7 mouse cellular contexts compared by ENCODE assay signal in genomic region chr11:96830539-96831216, GRCm38 (mm10). TPM values are rescaled to one million over a fixed set of nuclear protein-coding genes. Genes with fewer than 3 reads are reported as not detected.
DNase-seq lines count a peak whose midpoint lies in the region; ATAC-seq and TF ChIP-seq lines count a peak whose summit lies in the region.

No protein-coding gene starts in this region.

- H3K36me3 ChIP-seq in lung, postnatal 0 days (ENCODE audit: insufficient read depth, low read length) = 0 out of 2 replicates have a peak, but pooled peaks cover 5% of the 10 kb centered on the region
- H3K36me3 ChIP-seq in forebrain, embryonic 10.5 days (replicated peaks) = peaks cover 25% of the 10 kb centered on the region
- H3K36me3 ChIP-seq in limb, embryonic 12.5 days = peaks cover 22% of the 10 kb centered on the region
- peaks cover 8% of the 10 kb centered on the region for H3K36me3 ChIP-seq in stomach, embryonic 14.5 days (ENCODE audit: control insufficient read depth, insufficient read depth, low read length)

- peak overlapping the region; percentile 32 for H3K9ac ChIP-seq in lung, postnatal 0 days (replicated peaks; ENCODE audit: low read depth)
- peak overlapping the region; percentile 69 for H3K9ac ChIP-seq in limb, embryonic 12.5 days (replicated peaks)
- peak overlapping the region; percentile 41 for H3K9ac ChIP-seq in stomach, embryonic 14.5 days (replicated peaks; ENCODE audit: low read depth, low read length)

- peaks cover 26% of the 10 kb centered on the region for H3K4me1 ChIP-seq in lung, postnatal 0 days (ENCODE audit: insufficient read depth, low read depth, low read length)
- peaks cover 46% of the 10 kb centered on the region for H3K4me1 ChIP-seq in forebrain, embryonic 10.5 days
- peaks cover 36% of the 10 kb centered on the region for H3K4me1 ChIP-seq in limb, embryonic 12.5 days (replicated peaks)
- H3K4me1 ChIP-seq in stomach, embryonic 14.5 days (ENCODE audit: control insufficient read depth, insufficient read depth, low read length) = peaks cover 35% of the 10 kb centered on the region

- WGBS in lung, postnatal 0 days = 16% methylated on average over 13 of the region's 13 CpGs
- WGBS in forebrain, embryonic 10.5 days = 24% methylated on average over 13 of the region's 13 CpGs
- WGBS in limb, embryonic 12.5 days = 22% methylated on average over 13 of the region's 13 CpGs
- 19% methylated on average over 13 of the region's 13 CpGs for WGBS in stomach, embryonic 14.5 days

- peak overlapping the region; percentile 57 for H3K4me2 ChIP-seq in lung, postnatal 0 days (replicated peaks; ENCODE audit: low read depth, low read length)
- H3K4me2 ChIP-seq in limb, embryonic 12.5 days = peak overlapping the region; percentile 61
- peak overlapping the region; percentile 39 for H3K4me2 ChIP-seq in stomach, embryonic 14.5 days (replicated peaks; ENCODE audit: low read depth, low read length)

- H3K27ac ChIP-seq in lung, postnatal 0 days (ENCODE audit: low read length) = peak overlapping the region; percentile 84
- peak overlapping the region; percentile 97 for H3K27ac ChIP-seq in forebrain, embryonic 10.5 days
- peak overlapping the region; percentile 91 for H3K27ac ChIP-seq in limb, embryonic 12.5 days
- H3K27ac ChIP-seq in stomach, embryonic 14.5 days (ENCODE audit: low read length) = peak overlapping the region; percentile 88

- no peak for DNase-seq in lung, postnatal 0 days (ENCODE audit: low spot score)
- DNase-seq in lung, postnatal 25 days (ENCODE audit: low spot score) = no peak
- DNase-seq in forebrain, embryonic 10.5 days (ENCODE audit: extremely low spot score, low spot score) = no peak
- no peak for DNase-seq in frontal cortex, postnatal 14 days (ENCODE audit: low spot score in 2 of 2)
- no peak for DNase-seq in ovary, postnatal 10 days (ENCODE audit: low spot score)

- peak overlapping the region; percentile 81 for H3K4me3 ChIP-seq in lung, postnatal 0 days (ENCODE audit: low read depth, low read length)
- H3K4me3 ChIP-seq in forebrain, embryonic 10.5 days = peak overlapping the region; percentile 80
- peak overlapping the region; percentile 79 for H3K4me3 ChIP-seq in limb, embryonic 12.5 days (replicated peaks)
- H3K4me3 ChIP-seq in stomach, embryonic 14.5 days (ENCODE audit: low read depth, low read length) = peak overlapping the region; percentile 84

- TF ChIP-seq EP300 in lung, postnatal 0 days (IDR thresholded peaks at IDR 0.05) = no peak

- TF ChIP-seq CTCF in lung, postnatal 0 days (IDR thresholded peaks at IDR 0.05) = no peak

- ATAC-seq in lung, postnatal 0 days = no peak
- no peak for ATAC-seq in limb, embryonic 12.5 days (ENCODE audit: insufficient number of reproducible peaks, insufficient read depth, low FRiP score, low TSS enrichment, low read depth)
- ATAC-seq in stomach, embryonic 14.5 days (ENCODE audit: insufficient number of reproducible peaks, insufficient read depth, low FRiP score, low read depth) = no peak

- no peaks in the 10 kb centered on the region for H3K27me3 ChIP-seq in lung, postnatal 0 days (replicated peaks; ENCODE audit: insufficient read depth, low read length)
- H3K27me3 ChIP-seq in forebrain, embryonic 10.5 days (ENCODE audit: poor library complexity, severe bottlenecking) = no peaks in the 10 kb centered on the region
- no peaks in the 10 kb centered on the region for H3K27me3 ChIP-seq in limb, embryonic 12.5 days
- no peaks in the 10 kb centered on the region for H3K27me3 ChIP-seq in stomach, embryonic 14.5 days (ENCODE audit: control insufficient read depth, insufficient read depth, low read length)

- no peaks in the 10 kb centered on the region for H3K9me3 ChIP-seq in lung, postnatal 0 days (ENCODE audit: low read length)
- H3K9me3 ChIP-seq in forebrain, embryonic 10.5 days = no peaks in the 10 kb centered on the region
- H3K9me3 ChIP-seq in limb, embryonic 12.5 days = no peaks in the 10 kb centered on the region
- no peaks in the 10 kb centered on the region for H3K9me3 ChIP-seq in stomach, embryonic 14.5 days (ENCODE audit: control insufficient read depth, low read depth, low read length)

RNA-seq across cellular contexts. Expression of gene Nfe2l1, which starts 0.9 kb away (rescaled TPM):
- 51.8 and 54.5 TPM in 2 replicates for polyA plus RNA-seq in lung, postnatal 0 days (2015; fragmentation: Nextera tagmentation; extraction: Ambion mirVana)
- polyA plus RNA-seq in forebrain, embryonic 10.5 days (2016; fragmentation: Nextera tagmentation; extraction: Ambion mirVana) = 64.7 and 66.0 TPM in 2 replicates
- polyA plus RNA-seq in limb, embryonic 12.5 days (2016; fragmentation: Nextera tagmentation; extraction: Ambion mirVana) = 66.3 and 70.1 TPM in 2 replicates
- 30.4 and 36.4 TPM in 2 replicates for polyA plus RNA-seq in stomach, embryonic 14.5 days (2014; fragmentation: Nextera tagmentation; extraction: Ambion mirVana)

RNA-seq across cellular contexts. Expression of gene Copz2, which starts 19.0 kb away (rescaled TPM):
- 105 and 110 TPM in 2 replicates for polyA plus RNA-seq in lung, postnatal 0 days (2015; fragmentation: Nextera tagmentation; extraction: Ambion mirVana)
- polyA plus RNA-seq in forebrain, embryonic 10.5 days (2016; fragmentation: Nextera tagmentation; extraction: Ambion mirVana) = 25.1 and 25.6 TPM in 2 replicates
- 78.1 and 88.3 TPM in 2 replicates for polyA plus RNA-seq in limb, embryonic 12.5 days (2016; fragmentation: Nextera tagmentation; extraction: Ambion mirVana)
- polyA plus RNA-seq in stomach, embryonic 14.5 days (2014; fragmentation: Nextera tagmentation; extraction: Ambion mirVana) = 136 and 141 TPM in 2 replicates

RNA-seq across cellular contexts. Expression of gene Cbx1, which starts 41.8 kb away (rescaled TPM):
- 48.6 and 54.0 TPM in 2 replicates for polyA plus RNA-seq in lung, postnatal 0 days (2015; fragmentation: Nextera tagmentation; extraction: Ambion mirVana)
- polyA plus RNA-seq in forebrain, embryonic 10.5 days (2016; fragmentation: Nextera tagmentation; extraction: Ambion mirVana) = 188 and 202 TPM in 2 replicates
- polyA plus RNA-seq in limb, embryonic 12.5 days (2016; fragmentation: Nextera tagmentation; extraction: Ambion mirVana) = 184 and 189 TPM in 2 replicates
- 100 and 105 TPM in 2 replicates for polyA plus RNA-seq in stomach, embryonic 14.5 days (2014; fragmentation: Nextera tagmentation; extraction: Ambion mirVana)

RNA-seq across cellular contexts. Expression of gene Snx11, which starts 53.3 kb away (rescaled TPM):
- polyA plus RNA-seq in lung, postnatal 0 days (2015; fragmentation: Nextera tagmentation; extraction: Ambion mirVana) = 18.4 and 18.7 TPM in 2 replicates
- polyA plus RNA-seq in forebrain, embryonic 10.5 days (2016; fragmentation: Nextera tagmentation; extraction: Ambion mirVana) = 25.7 and 27.5 TPM in 2 replicates
- 21.1 and 21.2 TPM in 2 replicates for polyA plus RNA-seq in limb, embryonic 12.5 days (2016; fragmentation: Nextera tagmentation; extraction: Ambion mirVana)
- polyA plus RNA-seq in stomach, embryonic 14.5 days (2014; fragmentation: Nextera tagmentation; extraction: Ambion mirVana) = 8.3 and 9.6 TPM in 2 replicates
